Mouse (Mus musculus): ENCODE data around the gene Sla2. TPM values are rescaled to one million over a fixed set of nuclear protein-coding genes. Genes with fewer than 3 reads are reported as not detected.

Sla2 gene
- polyA plus RNA-seq, 1 experiment from 2014 or later, result 0.49 TPM

GRCm38 (mm10) chr2:156863487-156864160, 23.4 kb downstream of the Sla2 start:
- Histone ChIP-seq H3K9me3 (ENCODE audit: low read length) (no peaks in the 10 kb centered on the region), H3K4me2 (replicated peaks; ENCODE audit: low read depth, low read length) (peak overlapping the region; percentile 69), H3K4me3 (ENCODE audit: low read depth, low read length) (peak overlapping the region; percentile 87), H3K27me3 (replicated peaks; ENCODE audit: insufficient read depth, low read length) (no peaks in the 10 kb centered on the region), H3K27ac (ENCODE audit: low read length) (peak overlapping the region; percentile 97), H3K4me1 (ENCODE audit: insufficient read depth, low read depth, low read length) (peaks cover 11% of the 10 kb centered on the region; the same call in 1 of the 2 replicates), H3K9ac (replicated peaks; ENCODE audit: low read depth) (peak overlapping the region; percentile 90), H3K36me3 (ENCODE audit: insufficient read depth, low read length) (peaks cover 5% of the 10 kb centered on the region; the same call in 1 of the 2 replicates)
- TF ChIP-seq EP300 (IDR thresholded peaks at IDR 0.05), result peak; percentile 72
- TF ChIP-seq CTCF (IDR thresholded peaks at IDR 0.05), result no peak
- DNase-seq (ENCODE audit: low spot score) (peak; percentile 95), ATAC-seq (peak; percentile 49)
- 4% methylated on average over 28 of the region's 28 CpGs for WGBS

- H3K9me3 ChIP-seq (ENCODE audit: low read length), result no peaks in the 10 kb centered on the region
- under 1% methylated on average over 68 of the region's 98 CpGs for WGBS
- H3K27ac ChIP-seq (ENCODE audit: low read length), result peak within 1 kb of the TSS; percentile 97
- H3K27me3 ChIP-seq (replicated peaks; ENCODE audit: insufficient read depth, low read length), result no peaks in the 10 kb centered on the region
- H3K9ac ChIP-seq (replicated peaks; ENCODE audit: low read depth), result peak within 1 kb of the TSS; percentile 90
- peak within 1 kb of the TSS; percentile 87 for H3K4me3 ChIP-seq (ENCODE audit: low read depth, low read length)
- 0 out of 2 replicates have a peak, but pooled peaks cover 5% of the 10 kb centered on the region for H3K36me3 ChIP-seq (ENCODE audit: insufficient read depth, low read length)
- H3K4me1 ChIP-seq (ENCODE audit: insufficient read depth, low read depth, low read length), result peaks cover 11% of the 10 kb centered on the region; the same call in 1 of the 2 replicates
- ATAC-seq, result peak; percentile 95
- H3K4me2 ChIP-seq (replicated peaks; ENCODE audit: low read depth, low read length), result peak within 1 kb of the TSS; percentile 69
- DNase-seq (ENCODE audit: low spot score), result peak; percentile 99
- TF ChIP-seq CTCF (IDR thresholded peaks at IDR 0.05), result peak; percentile 91
- TF ChIP-seq EP300 (IDR thresholded peaks at IDR 0.05), result no peak
Observed at GRCm38 (mm10) chr2:156862772-156863486, 24.1 kb downstream of the Sla2 start, which contains the start of gene Rab5if. Gene Rab5if (plus strand): TSS chr2:156863128.

- under 1% methylated on average over 19 of the region's 19 CpGs for WGBS
- Histone ChIP-seq H3K9me3 (ENCODE audit: low read length) (no peaks in the 10 kb centered on the region), H3K4me2 (replicated peaks; ENCODE audit: low read depth, low read length) (peak overlapping the region; percentile 54), H3K27me3 (replicated peaks; ENCODE audit: insufficient read depth, low read length) (no peaks in the 10 kb centered on the region), H3K4me1 (ENCODE audit: insufficient read depth, low read depth, low read length) (peaks cover 11% of the 10 kb centered on the region; the same call in 1 of the 2 replicates), H3K36me3 (ENCODE audit: insufficient read depth, low read length) (0 out of 2 replicates have a peak, but pooled peaks cover 5% of the 10 kb centered on the region), H3K4me3 (ENCODE audit: low read depth, low read length) (peak overlapping the region; percentile 87), H3K9ac (replicated peaks; ENCODE audit: low read depth) (peak overlapping the region; percentile 61), H3K27ac (ENCODE audit: low read length) (peak overlapping the region; percentile 94)
- ATAC-seq (0 out of 2 replicates have a peak, but pooled peaks have one; percentile 0), DNase-seq (ENCODE audit: low spot score) (peak; percentile 67)
- TF ChIP-seq EP300 (IDR thresholded peaks at IDR 0.05) (no peak), CTCF (IDR thresholded peaks at IDR 0.05) (no peak; the same call in 1 of the 2 replicates)
Observed at GRCm38 (mm10) chr2:156862041-156862717, 24.8 kb downstream of the Sla2 start.

- H3K27me3 ChIP-seq (replicated peaks; ENCODE audit: insufficient read depth, low read length), result no peaks in the 10 kb centered on the region
- peaks cover 6% of the 10 kb centered on the region; the same call in 1 of the 2 replicates for H3K4me1 ChIP-seq (ENCODE audit: insufficient read depth, low read depth, low read length)
- H3K4me2 ChIP-seq (replicated peaks; ENCODE audit: low read depth, low read length), result no peak overlapping the region
- peaks cover 7% of the 10 kb centered on the region; the same call in 1 of the 2 replicates for H3K36me3 ChIP-seq (ENCODE audit: insufficient read depth, low read length)
- TF ChIP-seq CTCF (IDR thresholded peaks at IDR 0.05), result no peak
- TF ChIP-seq EP300 (IDR thresholded peaks at IDR 0.05), result no peak
- H3K4me3 ChIP-seq (ENCODE audit: low read depth, low read length), result no peak overlapping the region
- H3K9me3 ChIP-seq (ENCODE audit: low read length), result no peaks in the 10 kb centered on the region
- H3K9ac ChIP-seq (replicated peaks; ENCODE audit: low read depth), result no peak overlapping the region
- 62% methylated on average over 7 of the region's 7 CpGs for WGBS
- no peak overlapping the region for H3K27ac ChIP-seq (ENCODE audit: low read length)
- DNase-seq (ENCODE audit: low spot score) (no peak), ATAC-seq (no peak)
Observed at GRCm38 (mm10) chr2:156858671-156859070, 28.3 kb downstream of the Sla2 start.

GRCm38 (mm10) chr2:156857835-156858234, 29.2 kb downstream of the Sla2 start, which contains the start of gene 4930518I15Rik:
Gene 4930518I15Rik (minus strand): TSS chr2:156857946.
- ATAC-seq, result no peak
- 77% methylated on average over 2 of the region's 2 CpGs for WGBS
- Histone ChIP-seq H3K36me3 (ENCODE audit: insufficient read depth, low read length) (peaks cover 7% of the 10 kb centered on the region; the same call in 1 of the 2 replicates), H3K9ac (replicated peaks; ENCODE audit: low read depth) (0 out of 2 replicates have a peak within 1 kb of the TSS, but pooled peaks have one; percentile 12), H3K27me3 (replicated peaks; ENCODE audit: insufficient read depth, low read length) (no peaks in the 10 kb centered on the region), H3K4me1 (ENCODE audit: insufficient read depth, low read depth, low read length) (peaks cover 6% of the 10 kb centered on the region; the same call in 1 of the 2 replicates), H3K27ac (ENCODE audit: low read length) (peak within 1 kb of the TSS; percentile 62), H3K4me2 (replicated peaks; ENCODE audit: low read depth, low read length) (peak within 1 kb of the TSS; percentile 14; the same call in 1 of the 2 replicates), H3K4me3 (ENCODE audit: low read depth, low read length) (no peak within 1 kb of the TSS), H3K9me3 (ENCODE audit: low read length) (no peaks in the 10 kb centered on the region)
- TF ChIP-seq EP300 (IDR thresholded peaks at IDR 0.05) (no peak), CTCF (IDR thresholded peaks at IDR 0.05) (no peak)
- DNase-seq (ENCODE audit: low spot score), result no peak

All from lung, postnatal 0 days (tissue).